Mouse (Mus musculus) bone marrow, adult 2 months (tissue): Measurements from ENCODE around the gene Ccser1. TPM values are rescaled to one million over a fixed set of nuclear protein-coding genes. Genes with fewer than 3 reads are reported as not detected.

Experiments
- H3K27ac ChIP-seq: fragments of 200-500 bp; 2 replicates; pipeline ENCODE4 v1.5.1; 2012; ENCODE audit warnings: low read depth, mild to moderate bottlenecking, control low read depth, inconsistent platforms, low read length; ENCODE audit not compliant: control insufficient read depth, poor library complexity, insufficient read depth
- H3K4me1 ChIP-seq: fragments of 200-500 bp; 2 replicates; pipeline ENCODE4 v1.6.1; 2011; ENCODE audit warnings: low read length; ENCODE audit not compliant: control insufficient read depth, insufficient read depth
- H3K4me3 ChIP-seq: fragments of 200-500 bp; replicated peaks from 2 replicates; pipeline ENCODE3; 2011; ENCODE audit warnings: mild to moderate bottlenecking, low read depth, low read length, control low read depth; ENCODE audit not compliant: control insufficient read depth
- CTCF ChIP-seq: fragments of 200-500 bp; IDR thresholded peaks from 2 replicates; pipeline ENCODE4 v1.5.1; 2011; ENCODE audit warnings: low read length, control low read depth; ENCODE audit not compliant: control insufficient read depth, insufficient read depth
- POLR2A ChIP-seq: fragments of 200-500 bp; IDR thresholded peaks from 2 replicates; pipeline ENCODE4 v1.6.1; 2011; ENCODE audit warnings: low read depth, mild to moderate bottlenecking, control low read depth, low read length, borderline replicate concordance; ENCODE audit not compliant: control insufficient read depth
- WGBS: fragments of 180-500 bp; shearing (Covaris S2); methylation state at CpG from one replicate; pipeline ENCODE4 v1.1.7; 2018; 5-methylcytosine and 5-hydroxymethylcytosine counted together
- polyA plus RNA-seq: library from polyadenylated mRNA; stranded (reverse); fragments of >200 nt; gene quantifications from 2 replicates; pipeline ENCODE4 v1.2.4, GENCODE M21; 2011; ENCODE audit warnings: low replicate concordance; ENCODE audit not compliant: missing spikeins, insufficient read depth, insufficient read length

The Ccser1 gene
- polyA plus RNA-seq, 1 experiment: 1.4 TPM

DNA sequence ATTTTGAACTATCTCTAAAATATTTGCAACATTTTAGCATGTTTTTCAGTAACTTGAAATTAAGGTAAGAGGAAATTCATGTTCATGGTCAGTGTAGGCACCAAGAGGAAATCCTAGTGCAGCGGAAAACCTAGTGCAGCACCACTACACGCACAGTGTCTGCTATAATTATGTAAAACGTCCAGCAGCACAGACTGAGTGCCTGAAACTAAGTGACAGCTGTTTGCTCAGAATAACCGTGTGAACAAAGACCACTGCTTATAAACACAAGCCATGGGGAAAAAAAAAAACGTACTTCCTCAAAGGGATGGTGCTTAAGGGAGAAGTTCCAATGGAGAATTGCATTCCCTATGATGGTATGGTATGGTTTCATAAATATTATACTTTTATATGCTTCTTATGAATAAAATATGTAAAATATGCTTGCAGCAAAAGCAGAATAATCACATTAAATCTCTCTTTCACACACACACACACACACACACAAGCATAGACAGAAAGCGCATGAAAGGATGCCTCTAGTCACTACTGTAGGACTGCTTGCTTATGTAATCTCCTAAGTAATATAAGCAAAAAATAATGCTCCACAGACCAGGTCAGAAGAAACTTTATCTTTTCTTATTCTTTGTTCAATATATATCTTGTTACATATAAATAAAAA, 886.4 kb downstream of the Ccser1 start:
- no peak overlapping the region for H3K4me3 ChIP-seq
- TF ChIP-seq CTCF (no peak), POLR2A (no peak)
- H3K4me1 ChIP-seq: no peaks in the 10 kb centered on the region
- 54% methylated on average over 6 of the region's 6 CpGs for WGBS
- H3K27ac ChIP-seq: no peak overlapping the region

DNA sequence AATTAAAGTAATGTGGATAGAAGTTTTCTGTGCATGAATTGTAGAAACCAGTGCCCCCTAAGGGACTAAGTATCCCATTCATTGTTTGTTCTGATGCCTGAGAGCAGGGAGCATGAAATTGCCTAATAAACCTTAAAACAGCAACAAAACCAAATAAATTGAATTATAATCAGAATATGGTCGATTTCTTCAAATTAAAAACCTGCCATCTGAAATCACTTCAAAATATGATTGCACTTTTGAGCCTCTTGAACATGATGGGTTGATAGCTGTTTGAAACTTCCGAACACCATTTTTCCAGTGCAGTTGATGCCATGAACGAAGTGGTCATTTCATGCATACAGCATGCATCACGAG, 886.9 kb downstream of the Ccser1 start:
- Histone ChIP-seq H3K27ac (no peak overlapping the region), H3K4me1 (no peaks in the 10 kb centered on the region), H3K4me3 (no peak overlapping the region)
- no peak for TF ChIP-seq CTCF
- TF ChIP-seq POLR2A: no peak
- 63% methylated on average over 4 of the region's 4 CpGs for WGBS

DNA sequence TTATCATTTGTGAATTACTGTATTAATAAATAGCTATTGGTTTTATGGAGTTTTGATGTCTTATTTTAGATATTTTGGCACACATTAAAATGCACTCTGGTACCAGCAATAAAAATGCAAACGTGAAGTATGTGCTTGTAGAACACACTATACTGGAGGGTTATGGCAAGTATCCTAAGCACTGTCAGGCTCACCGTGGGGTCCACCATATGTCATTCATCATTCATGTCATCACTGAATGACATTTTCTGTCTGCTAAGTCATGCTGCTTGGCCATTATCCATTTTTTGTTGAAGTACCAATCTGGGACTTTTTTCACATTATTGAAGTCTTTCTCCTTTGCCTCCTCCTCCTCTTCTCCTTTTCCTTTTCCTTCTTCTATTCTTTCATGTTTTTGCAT, 925.3 kb downstream of the Ccser1 start:
- 40% methylated on average over 2 of the region's 2 CpGs for WGBS

DNA sequence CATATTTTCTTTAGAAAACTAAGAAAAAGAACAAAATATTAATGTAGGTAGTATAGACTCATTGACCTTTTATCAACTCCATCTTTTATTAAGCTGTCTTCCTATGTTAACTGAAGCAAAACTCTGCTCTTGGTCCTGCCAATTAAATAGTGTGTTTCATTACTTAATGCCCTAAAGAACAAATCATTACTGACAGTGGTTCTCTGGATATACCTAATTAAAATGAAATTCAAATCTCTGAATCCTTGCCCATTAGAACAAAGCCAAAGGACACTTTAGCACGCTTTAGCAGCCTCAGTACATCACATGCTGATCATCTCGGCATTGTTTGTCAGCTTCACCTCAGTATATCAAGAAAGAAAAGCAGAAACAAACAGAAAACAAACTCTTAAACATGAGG, 952.4 kb downstream of the Ccser1 start:
- H3K4me1 ChIP-seq: no peaks in the 10 kb centered on the region
- 58% methylated on average over 2 of the region's 2 CpGs for WGBS
- TF ChIP-seq POLR2A (no peak), CTCF (no peak)
- H3K4me3 ChIP-seq: no peak overlapping the region
- H3K27ac ChIP-seq: no peak overlapping the region

More for the DNA sequence above, 925.3 kb downstream of the Ccser1 start:
- no peak overlapping the region for H3K4me3 ChIP-seq
- H3K4me1 ChIP-seq: no peaks in the 10 kb centered on the region
- no peak overlapping the region for H3K27ac ChIP-seq
- TF ChIP-seq POLR2A: no peak
- no peak for TF ChIP-seq CTCF

DNA sequence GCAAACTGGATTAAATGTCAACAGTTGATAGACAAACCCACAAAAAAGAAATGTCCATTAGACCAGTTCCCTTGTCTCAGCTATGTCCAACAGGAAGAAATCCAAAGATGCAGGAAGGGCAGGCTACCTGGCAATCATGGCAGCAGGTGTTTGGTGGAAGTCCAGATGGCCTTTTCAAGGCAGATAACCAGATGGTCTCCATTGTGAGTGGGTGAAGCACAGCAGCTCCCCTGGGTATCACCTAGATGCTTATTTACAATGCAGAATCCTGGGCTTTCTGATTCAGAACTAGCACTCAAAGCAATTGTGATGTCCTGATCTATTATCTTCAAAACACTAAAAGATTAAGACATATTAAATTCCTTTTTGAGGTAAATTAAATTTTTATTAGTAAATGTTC, 980.2 kb downstream of the Ccser1 start:
- no peaks in the 10 kb centered on the region; the same call in 1 of the 2 replicates for H3K4me1 ChIP-seq
- no peak overlapping the region for H3K27ac ChIP-seq
- no peak overlapping the region for H3K4me3 ChIP-seq
- TF ChIP-seq CTCF (no peak), POLR2A (no peak)

DNA sequence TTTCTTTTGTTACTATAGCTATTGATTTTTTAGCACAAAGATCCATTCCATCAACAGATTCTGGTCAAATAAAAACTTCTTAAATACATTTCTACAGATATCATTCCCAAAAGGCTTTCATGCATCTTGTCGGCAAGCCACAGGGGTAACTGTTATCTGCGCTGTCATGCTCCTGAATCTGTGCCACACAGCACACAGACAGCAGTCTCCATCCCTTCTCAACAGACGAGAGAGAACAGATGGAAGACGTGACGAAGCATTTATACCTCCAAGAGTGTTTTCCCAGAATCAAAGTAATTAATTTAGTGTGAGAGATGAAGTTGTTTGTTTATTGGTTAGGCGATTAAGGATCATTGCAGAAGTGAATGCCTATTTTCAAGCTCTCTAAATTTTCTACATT, 982.5 kb downstream of the Ccser1 start:
- H3K27ac ChIP-seq: no peak overlapping the region
- WGBS: 78% methylated on average over 6 of the region's 6 CpGs
- H3K4me1 ChIP-seq: no peaks in the 10 kb centered on the region; the same call in 1 of the 2 replicates
- no peak for TF ChIP-seq POLR2A
- no peak for TF ChIP-seq CTCF
- no peak overlapping the region for H3K4me3 ChIP-seq

DNA sequence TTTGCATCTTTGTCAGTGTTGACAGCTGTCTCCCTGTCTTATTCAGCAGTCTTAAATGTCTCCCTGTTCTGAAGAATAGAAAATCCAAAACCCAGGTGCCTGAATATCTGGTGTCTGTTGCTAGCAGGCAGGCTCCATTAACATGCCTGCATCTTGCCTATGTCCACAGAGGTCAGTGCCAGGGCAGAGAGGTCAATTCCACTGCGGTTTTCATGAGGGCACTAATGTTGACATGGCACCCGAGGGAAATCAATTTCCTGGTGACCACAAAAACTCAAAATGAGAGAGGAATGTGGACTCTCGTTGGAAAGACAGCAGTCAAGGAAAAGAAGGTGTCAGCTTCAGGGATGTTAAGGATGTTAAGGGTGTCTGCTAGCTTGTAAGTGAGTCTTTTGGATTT, 983.7 kb downstream of the Ccser1 start:
- no peak overlapping the region for H3K4me3 ChIP-seq
- no peak for TF ChIP-seq CTCF
- no peak for TF ChIP-seq POLR2A
- no peaks in the 10 kb centered on the region; the same call in 1 of the 2 replicates for H3K4me1 ChIP-seq
- no peak overlapping the region for H3K27ac ChIP-seq
- WGBS: 59% methylated on average over 3 of the region's 3 CpGs

DNA sequence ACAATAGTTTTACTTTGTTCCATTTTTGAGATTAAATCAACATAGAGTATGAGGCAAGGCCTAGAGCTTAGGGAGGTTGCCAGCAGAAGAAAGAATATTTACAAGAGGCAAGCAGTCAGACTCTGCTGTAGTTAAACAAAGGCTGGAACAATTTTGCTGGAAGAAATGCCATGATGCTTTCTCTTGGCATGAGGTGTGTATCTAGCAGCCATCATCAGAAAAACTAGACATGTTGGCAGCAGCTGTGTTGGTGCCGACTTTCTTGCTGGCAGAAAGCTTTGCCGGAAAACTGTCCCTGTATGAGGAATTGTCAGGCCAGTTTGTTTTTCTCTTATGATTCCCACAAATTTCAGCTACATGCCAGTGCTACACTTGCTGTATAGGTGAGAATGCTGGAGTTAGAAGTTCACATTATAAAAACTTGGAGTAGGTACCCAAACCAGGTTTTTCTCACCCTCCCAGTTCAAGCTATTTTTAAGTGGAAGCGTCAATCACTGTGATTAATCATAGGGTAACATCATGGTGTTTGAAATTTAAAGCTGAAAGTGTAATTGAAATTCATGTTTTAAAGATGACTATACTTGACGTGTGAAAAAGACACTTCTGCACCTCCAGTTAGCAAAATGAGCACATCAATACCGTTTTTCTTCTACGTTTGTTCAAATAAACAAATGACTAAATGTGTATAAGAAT, 1016.5 kb downstream of the Ccser1 start:
- TF ChIP-seq POLR2A (no peak), CTCF (no peak)
- Histone ChIP-seq H3K4me1 (no peaks in the 10 kb centered on the region), H3K4me3 (no peak overlapping the region), H3K27ac (no peak overlapping the region)
- WGBS: 84% methylated on average over 6 of the region's 6 CpGs

DNA sequence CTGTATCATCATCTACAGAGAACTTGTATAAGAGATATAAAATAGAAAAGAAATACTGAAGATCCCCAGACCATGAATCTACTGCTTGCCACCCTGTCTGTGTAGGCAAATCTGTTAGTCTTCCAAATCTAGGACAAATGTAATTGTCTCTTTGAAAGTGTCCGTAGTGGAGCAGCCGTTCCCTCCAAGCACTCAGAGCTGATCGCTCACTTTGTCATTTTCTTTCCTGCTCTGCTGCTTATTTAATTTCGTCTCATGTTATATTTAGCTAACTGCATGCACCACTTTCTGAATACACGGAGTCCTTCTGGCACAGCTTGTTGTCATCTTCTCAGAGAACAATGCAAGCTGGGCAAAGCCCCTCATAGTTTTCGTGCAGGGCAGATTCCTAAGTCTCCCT, 1018.6 kb downstream of the Ccser1 start:
- H3K27ac ChIP-seq: no peak overlapping the region
- no peaks in the 10 kb centered on the region for H3K4me1 ChIP-seq
- TF ChIP-seq CTCF (no peak), POLR2A (no peak)
- WGBS: 77% methylated on average over 6 of the region's 6 CpGs
- no peak overlapping the region for H3K4me3 ChIP-seq
